Mouse (Mus musculus) gastrocnemius, adult 8-10 months (tissue): ENCODE data around the gene Olfr718-ps1. TPM values are rescaled to one million over a fixed set of nuclear protein-coding genes. Genes with fewer than 3 reads are reported as not detected.
A peak's percentile ranks its signal among the peaks of the same experiment; 100 is the strongest.
"Not testable (repeated sequence)": the region's sequence is repeated elsewhere in the genome, so short reads cannot be mapped to it uniquely, and the experiment has no call there.

ENCODE experiments used
- DNase-seq, 2 experiments: peaks; one replicate each; pipeline ENCODE4 v3.0.0; 2022; ENCODE audit warnings: low spot score in 2 of 2
- total RNA-seq, 4 experiments: library from RNA; stranded (reverse); gene quantifications; 2 replicates each; pipeline ENCODE4 v1.2.4; 2022

Olfr718-ps1 gene
- total RNA-seq = under 1 TPM in 1 of 4 experiments, not detected in 3; 0.07 TPM

GRCm38 (mm10) chr5:143147481-143147880, at the start of gene Olfr718-ps1:
TSS of gene Olfr718-ps1 (minus strand) at chr5:143147581.
- no peak for DNase-seq

GRCm38 (mm10) chr5:143196506-143196905, 49.1 kb upstream of the Olfr718-ps1 start:
- no peak for DNase-seq

GRCm38 (mm10) chr5:143195166-143195565, 47.8 kb upstream of the Olfr718-ps1 start:
- no peak for DNase-seq

GRCm38 (mm10) chr5:143194747-143195146, 47.4 kb upstream of the Olfr718-ps1 start:
- DNase-seq = not testable (repeated sequence)

GRCm38 (mm10) chr5:143192806-143193205, 45.4 kb upstream of the Olfr718-ps1 start:
- no peak for DNase-seq

- not testable (repeated sequence) for DNase-seq
Measured at GRCm38 (mm10) chr5:143188014-143188413, 40.6 kb upstream of the Olfr718-ps1 start.

GRCm38 (mm10) chr5:143180255-143181076, 33.1 kb upstream of the Olfr718-ps1 start, which contains the start of the genes Rbak and Spdye4b:
TSS of gene Rbak (minus strand) at chr5:143180775.
TSS of gene Spdye4b (plus strand) at chr5:143181017.
- peak; percentile 84 to 89 for DNase-seq

GRCm38 (mm10) chr5:143179179-143179578, 31.8 kb upstream of the Olfr718-ps1 start:
- no peak for DNase-seq

GRCm38 (mm10) chr5:143177541-143178200, 30.3 kb upstream of the Olfr718-ps1 start:
- no peak for DNase-seq

- DNase-seq = no peak
Measured at GRCm38 (mm10) chr5:143175970-143176369, 28.6 kb upstream of the Olfr718-ps1 start.

- no peak for DNase-seq
Measured at GRCm38 (mm10) chr5:143165508-143166070, 18.2 kb upstream of the Olfr718-ps1 start.

GRCm38 (mm10) chr5:143155534-143155933, 8.2 kb upstream of the Olfr718-ps1 start:
- DNase-seq = no peak

GRCm38 (mm10) chr5:143153756-143154155, 6.4 kb upstream of the Olfr718-ps1 start:
- no peak for DNase-seq

GRCm38 (mm10) chr5:143150044-143150443, 2.7 kb upstream of the Olfr718-ps1 start:
- no peak for DNase-seq

- DNase-seq = no peak
Measured at GRCm38 (mm10) chr5:143149536-143149935, 2.2 kb upstream of the Olfr718-ps1 start.

GRCm38 (mm10) chr5:143148661-143149060, 1.3 kb upstream of the Olfr718-ps1 start:
- no peak for DNase-seq

GRCm38 (mm10) chr5:143137580-143137979, 9.8 kb downstream of the Olfr718-ps1 start:
- DNase-seq = no peak

GRCm38 (mm10) chr5:143135042-143135441, 12.3 kb downstream of the Olfr718-ps1 start:
- DNase-seq = no peak

- DNase-seq = not testable (repeated sequence)
Measured at GRCm38 (mm10) chr5:143134216-143135010, 13.0 kb downstream of the Olfr718-ps1 start.

GRCm38 (mm10) chr5:143132935-143133514, 14.4 kb downstream of the Olfr718-ps1 start:
- DNase-seq = no peak

GRCm38 (mm10) chr5:143130342-143130741, 17.0 kb downstream of the Olfr718-ps1 start:
- no peak for DNase-seq
